Mouse (Mus musculus): ENCODE data around the gene Baz1b. TPM values are rescaled to one million over a fixed set of nuclear protein-coding genes. Genes with fewer than 3 reads are reported as not detected.

The Baz1b gene
- polyA plus RNA-seq, 1 experiment, result 22.1 TPM

- Histone ChIP-seq H3K79me2 (ENCODE audit: control insufficient read depth, insufficient read depth) (no peaks in the 10 kb centered on the region), H3K4me2 (ENCODE audit: low read depth) (no peak overlapping the region), H3K27me3 (ENCODE audit: control insufficient read depth, insufficient read depth, insufficient read length) (peaks cover 12% of the 10 kb centered on the region), H3ac (ENCODE audit: control insufficient read depth, insufficient read length) (no peak overlapping the region), H3K4me3 (no peak overlapping the region), H3K36me3 (ENCODE audit: control insufficient read depth, insufficient read depth) (no peaks in the 10 kb centered on the region)
- TF ChIP-seq REST (IDR thresholded peaks at IDR 0.05; ENCODE audit: insufficient read depth, insufficient read length), result no peak
- TF ChIP-seq SRF (IDR thresholded peaks at IDR 0.05; ENCODE audit: control insufficient read depth, insufficient read length, low read depth), result no peak
- TF ChIP-seq MYOG (IDR thresholded peaks at IDR 0.05; ENCODE audit: control insufficient read depth in 1 of 3, insufficient read depth in 1 of 3, insufficient read length in 2 of 3, low read depth in 2 of 3), result no peak
- no peak for TF ChIP-seq TCF3 (IDR thresholded peaks at IDR 0.05; ENCODE audit: insufficient read length, low read depth)
- no peak for TF ChIP-seq E2F4 (IDR thresholded peaks at IDR 0.05; ENCODE audit: insufficient read depth)
- TF ChIP-seq MAX (IDR thresholded peaks at IDR 0.05; ENCODE audit: low read depth), result no peak
- TF ChIP-seq TCF12 (IDR thresholded peaks at IDR 0.05; ENCODE audit: insufficient read depth, poor library complexity, severe bottlenecking), result no peak
- TF ChIP-seq MYOD1 (IDR thresholded peaks at IDR 0.05; ENCODE audit: control insufficient read depth in 1 of 3, insufficient read length in 2 of 3, low read depth in 2 of 3), result no peak
- no peak for TF ChIP-seq CEBPB (IDR thresholded peaks at IDR 0.05; ENCODE audit: insufficient read depth, poor library complexity, severe bottlenecking)
- TF ChIP-seq POLR2AphosphoS2 (IDR thresholded peaks at IDR 0.05; ENCODE audit: insufficient read length, low read depth), result no peak
- no peak for TF ChIP-seq POLR2A (IDR thresholded peaks at IDR 0.05; ENCODE audit: insufficient read length, low read depth)
- no peak for TF ChIP-seq USF1 (IDR thresholded peaks at IDR 0.05; ENCODE audit: low read depth)
Measured at GRCm38 (mm10) chr5:135253741-135254401, 66.8 kb downstream of the Baz1b start.

DNA sequence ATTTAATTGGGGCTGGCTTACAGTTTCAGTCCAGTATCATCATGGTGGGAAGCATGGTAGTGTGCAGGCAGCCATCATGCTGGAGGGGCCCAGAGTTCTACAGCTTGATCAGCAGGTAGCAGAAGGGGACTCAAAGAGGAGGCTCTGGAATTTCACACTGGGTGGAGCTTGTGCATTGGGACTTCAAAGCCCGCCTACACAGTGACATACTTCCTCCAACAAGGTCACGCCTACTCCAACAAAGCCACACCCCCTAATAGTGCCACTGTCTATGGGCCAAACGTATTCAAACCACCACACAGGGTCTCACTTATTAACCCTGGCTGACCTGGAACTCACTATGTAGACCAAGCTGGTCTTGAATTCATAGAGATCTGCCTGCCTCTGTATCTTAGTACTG lies 69.1 kb downstream of the Baz1b start:
- Histone ChIP-seq H3K27me3 (ENCODE audit: control insufficient read depth, insufficient read depth, insufficient read length) (peaks cover 30% of the 10 kb centered on the region), H3K4me2 (ENCODE audit: low read depth) (no peak overlapping the region), H3K36me3 (ENCODE audit: control insufficient read depth, insufficient read depth) (no peaks in the 10 kb centered on the region), H3K4me3 (no peak overlapping the region), H3K79me2 (ENCODE audit: control insufficient read depth, insufficient read depth) (no peaks in the 10 kb centered on the region), H3ac (ENCODE audit: control insufficient read depth, insufficient read length) (no peak overlapping the region)
- no peak for TF ChIP-seq TCF3 (IDR thresholded peaks at IDR 0.05; ENCODE audit: insufficient read length, low read depth)
- no peak for TF ChIP-seq MYOG (IDR thresholded peaks at IDR 0.05; ENCODE audit: control insufficient read depth in 1 of 3, insufficient read depth in 1 of 3, insufficient read length in 2 of 3, low read depth in 2 of 3)
- no peak for TF ChIP-seq CEBPB (IDR thresholded peaks at IDR 0.05; ENCODE audit: insufficient read depth, poor library complexity, severe bottlenecking)
- no peak for TF ChIP-seq TCF12 (IDR thresholded peaks at IDR 0.05; ENCODE audit: insufficient read depth, poor library complexity, severe bottlenecking)
- TF ChIP-seq SRF (IDR thresholded peaks at IDR 0.05; ENCODE audit: control insufficient read depth, insufficient read length, low read depth), result no peak
- TF ChIP-seq MAX (IDR thresholded peaks at IDR 0.05; ENCODE audit: low read depth), result no peak
- TF ChIP-seq MYOD1 (IDR thresholded peaks at IDR 0.05; ENCODE audit: control insufficient read depth in 1 of 3, insufficient read length in 2 of 3, low read depth in 2 of 3), result no peak
- no peak for TF ChIP-seq REST (IDR thresholded peaks at IDR 0.05; ENCODE audit: insufficient read depth, insufficient read length)
- TF ChIP-seq POLR2AphosphoS2 (IDR thresholded peaks at IDR 0.05; ENCODE audit: insufficient read length, low read depth), result no peak
- TF ChIP-seq USF1 (IDR thresholded peaks at IDR 0.05; ENCODE audit: low read depth), result no peak
- TF ChIP-seq POLR2A (IDR thresholded peaks at IDR 0.05; ENCODE audit: insufficient read length, low read depth), result no peak
- no peak for TF ChIP-seq E2F4 (IDR thresholded peaks at IDR 0.05; ENCODE audit: insufficient read depth)

- TF ChIP-seq POLR2AphosphoS2 (IDR thresholded peaks at IDR 0.05; ENCODE audit: insufficient read length, low read depth) (no peak), MAX (IDR thresholded peaks at IDR 0.05; ENCODE audit: low read depth) (no peak), USF1 (IDR thresholded peaks at IDR 0.05; ENCODE audit: low read depth) (no peak), CEBPB (IDR thresholded peaks at IDR 0.05; ENCODE audit: insufficient read depth, poor library complexity, severe bottlenecking) (no peak), TCF3 (IDR thresholded peaks at IDR 0.05; ENCODE audit: insufficient read length, low read depth) (no peak), SRF (IDR thresholded peaks at IDR 0.05; ENCODE audit: control insufficient read depth, insufficient read length, low read depth) (no peak), MYOG (IDR thresholded peaks at IDR 0.05; ENCODE audit: control insufficient read depth in 1 of 3, insufficient read depth in 1 of 3, insufficient read length in 2 of 3, low read depth in 2 of 3) (no peak), POLR2A (IDR thresholded peaks at IDR 0.05; ENCODE audit: insufficient read length, low read depth) (no peak), MYOD1 (IDR thresholded peaks at IDR 0.05; ENCODE audit: control insufficient read depth in 1 of 3, insufficient read length in 2 of 3, low read depth in 2 of 3) (no peak), E2F4 (IDR thresholded peaks at IDR 0.05; ENCODE audit: insufficient read depth) (no peak), TCF12 (IDR thresholded peaks at IDR 0.05; ENCODE audit: insufficient read depth, poor library complexity, severe bottlenecking) (no peak), REST (IDR thresholded peaks at IDR 0.05; ENCODE audit: insufficient read depth, insufficient read length) (no peak)
- Histone ChIP-seq H3K36me3 (ENCODE audit: control insufficient read depth, insufficient read depth) (no peaks in the 10 kb centered on the region), H3K79me2 (ENCODE audit: control insufficient read depth, insufficient read depth) (no peaks in the 10 kb centered on the region), H3ac (ENCODE audit: control insufficient read depth, insufficient read length) (no peak overlapping the region), H3K4me3 (no peak overlapping the region), H3K4me2 (ENCODE audit: low read depth) (no peak overlapping the region), H3K27me3 (ENCODE audit: control insufficient read depth, insufficient read depth, insufficient read length) (peaks cover 37% of the 10 kb centered on the region)
Measured at GRCm38 (mm10) chr5:135257559-135257958, 70.5 kb downstream of the Baz1b start.

DNA sequence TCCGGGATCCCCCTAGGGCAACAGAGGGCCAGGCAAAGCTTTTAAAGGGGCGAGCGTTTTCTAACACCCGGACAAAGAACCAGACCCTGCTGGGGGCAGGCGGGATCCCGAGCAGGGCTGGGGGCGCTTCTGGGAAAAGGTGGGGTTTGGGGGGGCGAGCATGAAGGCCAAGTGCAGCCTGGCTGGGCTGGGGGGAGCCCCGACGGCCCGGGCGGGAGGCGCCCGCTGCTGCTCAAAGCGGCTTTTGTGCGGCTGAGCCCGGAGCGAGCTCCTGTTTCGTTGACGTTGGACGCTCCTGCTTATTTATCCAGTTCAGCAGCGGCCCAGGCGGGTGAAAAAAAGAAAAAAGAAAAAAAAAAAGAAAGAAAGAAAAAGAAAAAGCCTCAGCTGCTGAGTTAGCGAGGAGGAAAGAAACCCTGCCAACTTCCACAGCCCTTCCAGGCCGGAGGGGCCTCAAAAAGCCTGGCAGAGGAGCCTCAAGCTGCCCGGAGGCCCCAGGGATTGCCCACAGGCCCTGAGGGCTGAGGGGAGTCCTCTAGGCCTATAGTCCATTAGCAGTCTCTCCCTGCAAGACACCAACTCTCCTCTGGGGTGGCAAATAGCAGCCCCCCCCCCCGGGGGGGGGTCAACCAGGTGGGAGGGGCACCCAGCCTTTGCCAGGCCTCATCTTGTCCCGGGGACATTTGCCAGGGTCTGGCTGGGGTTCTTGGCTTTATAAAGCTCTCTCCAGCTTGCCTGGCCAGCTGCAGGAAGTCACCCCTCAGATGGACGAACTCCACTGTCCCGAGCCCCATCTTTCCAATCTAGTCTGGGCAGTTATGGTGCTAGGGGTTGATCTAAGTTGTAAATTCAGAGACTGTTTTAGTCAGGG lies 71.5 kb downstream of the Baz1b start:
- no peaks in the 10 kb centered on the region for H3K36me3 ChIP-seq (ENCODE audit: control insufficient read depth, insufficient read depth)
- no peak overlapping the region for H3K4me2 ChIP-seq (ENCODE audit: low read depth)
- H3K4me3 ChIP-seq, result no peak overlapping the region
- H3K27me3 ChIP-seq (ENCODE audit: control insufficient read depth, insufficient read depth, insufficient read length), result peaks cover 39% of the 10 kb centered on the region
- H3K79me2 ChIP-seq (ENCODE audit: control insufficient read depth, insufficient read depth), result no peaks in the 10 kb centered on the region
- TF ChIP-seq POLR2AphosphoS2 (IDR thresholded peaks at IDR 0.05; ENCODE audit: insufficient read length, low read depth) (no peak), MYOG (IDR thresholded peaks at IDR 0.05; ENCODE audit: control insufficient read depth in 1 of 3, insufficient read depth in 1 of 3, insufficient read length in 2 of 3, low read depth in 2 of 3) (no peak), POLR2A (IDR thresholded peaks at IDR 0.05; ENCODE audit: insufficient read length, low read depth) (no peak), TCF12 (IDR thresholded peaks at IDR 0.05; ENCODE audit: insufficient read depth, poor library complexity, severe bottlenecking) (no peak), REST (IDR thresholded peaks at IDR 0.05; ENCODE audit: insufficient read depth, insufficient read length) (no peak), SRF (IDR thresholded peaks at IDR 0.05; ENCODE audit: control insufficient read depth, insufficient read length, low read depth) (no peak), CEBPB (IDR thresholded peaks at IDR 0.05; ENCODE audit: insufficient read depth, poor library complexity, severe bottlenecking) (no peak), MAX (IDR thresholded peaks at IDR 0.05; ENCODE audit: low read depth) (no peak), E2F4 (IDR thresholded peaks at IDR 0.05; ENCODE audit: insufficient read depth) (no peak), USF1 (IDR thresholded peaks at IDR 0.05; ENCODE audit: low read depth) (no peak), MYOD1 (IDR thresholded peaks at IDR 0.05; ENCODE audit: control insufficient read depth in 1 of 3, insufficient read length in 2 of 3, low read depth in 2 of 3) (no peak), TCF3 (IDR thresholded peaks at IDR 0.05; ENCODE audit: insufficient read length, low read depth) (no peak)
- H3ac ChIP-seq (ENCODE audit: control insufficient read depth, insufficient read length), result no peak overlapping the region

Measured in myocyte (in vitro differentiated cells).